19 mouse cellular contexts compared by ENCODE assay signal in the genomic region with DNA sequence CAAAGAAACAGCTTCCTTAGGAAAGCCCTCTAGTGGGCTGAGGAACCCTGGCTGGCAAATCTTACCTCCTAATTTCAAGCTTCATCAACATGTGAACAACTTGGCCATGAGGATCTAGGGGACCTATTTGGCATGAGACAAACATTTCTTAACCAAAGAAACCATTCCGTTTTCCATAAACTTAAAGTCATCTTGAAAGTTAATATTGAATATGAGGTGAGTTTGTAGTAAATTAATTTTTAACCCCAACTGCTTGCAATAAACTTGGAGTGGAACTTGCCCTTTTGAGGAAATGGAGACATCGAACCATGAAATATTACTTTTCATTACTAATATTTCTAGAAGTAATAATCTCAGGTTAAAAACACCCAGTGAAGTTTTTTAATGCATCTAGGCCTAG.
DNase-seq lines count a peak whose midpoint lies in the region; TF ChIP-seq lines count a peak whose summit lies in the region.
"Had no signal": no experiment of that assay in that cellular context is flagged by ENCODE, and none has a peak within 500 bp of the region (broad histone marks: within the 10 kb centered on the region; RNA-seq: fewer than 3 reads in every experiment).

No protein-coding gene starts in this region.

- TF ChIP-seq CTCF in layer of hippocampus, adult 2 months (conservative IDR thresholded peaks at IDR 0.05), result 0 out of 2 replicates have a peak, but pooled peaks have one; percentile 17
- TF ChIP-seq CTCF in testis, adult 2 months (IDR thresholded peaks at IDR 0.05; ENCODE audit: control insufficient read depth, insufficient read depth, insufficient replicate concordance, low read depth, low read length), result no peak

- no peaks in the 10 kb centered on the region for H3K4me1 ChIP-seq in testis, adult 2 months (ENCODE audit: control insufficient read depth, insufficient read depth, low read length)
- H3K4me1 ChIP-seq: embryonic facial prominence, embryonic 12.5 days; forebrain, embryonic 12.5 days; heart, embryonic 10.5 days had no signal

- H3K27ac ChIP-seq in layer of hippocampus, adult 2 months, result no peak overlapping the region
- H3K27ac ChIP-seq in testis, adult 2 months (ENCODE audit: control insufficient read depth, insufficient read depth, low read depth, low read length), result no peak overlapping the region
- H3K27ac ChIP-seq: embryonic facial prominence, embryonic 12.5 days; forebrain, embryonic 12.5 days; heart, embryonic 10.5 days had no signal

- no peak for TF ChIP-seq POLR2A in testis, adult 2 months (IDR thresholded peaks at IDR 0.05; ENCODE audit: control insufficient read depth, low read depth, low read length)

- intact Hi-C loops in left cerebral cortex, postnatal 10 days (cut with DNase I), result loop anchor here (10.0 kb wide), 1 partner anchor 235 kb away; no protein-coding TSS in a partner anchor

- H3K4me3 ChIP-seq in layer of hippocampus, adult 2 months, result no peak overlapping the region
- peak overlapping the region; percentile 48; the same call in 1 of the 2 replicates for H3K4me3 ChIP-seq in testis, adult 2 months (ENCODE audit: control insufficient read depth, low read depth, low read length)
- H3K4me3 ChIP-seq: embryonic facial prominence, embryonic 12.5 days; forebrain, embryonic 12.5 days; heart, embryonic 10.5 days had no signal

- no peaks in the 10 kb centered on the region for H3K27me3 ChIP-seq in testis, adult 2 months (ENCODE audit: control insufficient read depth, insufficient read depth, low read length)
- H3K27me3 ChIP-seq: embryonic facial prominence, embryonic 12.5 days; Patski had no signal

- H3K36me3 ChIP-seq in testis, adult 2 months (ENCODE audit: control insufficient read depth, insufficient read depth, low read length), result no peaks in the 10 kb centered on the region
- H3K36me3 ChIP-seq: embryonic facial prominence, embryonic 12.5 days; forebrain, embryonic 12.5 days; heart, embryonic 10.5 days had no signal

- peak; percentile 56 for DNase-seq in kidney, adult 9 months
- DNase-seq in kidney, postnatal 10 days, result no peak
- DNase-seq in layer of hippocampus, adult 2 months (ENCODE audit: low spot score in 2 of 2), result no peak
- no peak for DNase-seq in layer of hippocampus, adult 9-10 months (ENCODE audit: low spot score)
- no peak for DNase-seq in testis, postnatal 10 days (ENCODE audit: low spot score)
- DNase-seq in left cerebral cortex, postnatal 10 days (ENCODE audit: extremely low spot score in 1 of 2, low spot score in 2 of 2), result no peak
- DNase-seq: adrenal gland, postnatal 14 days; cerebellum, adult 11-12 months; cerebellum, adult 9-10 months; cerebellum, postnatal 25 days; gastrocnemius, postnatal 10 days; heart, adult 18-20 months; heart, postnatal 10 days; heart, postnatal 4 days had no signal
